Mouse (Mus musculus) neural tube, embryonic 12.5 days (tissue): ENCODE measurements around the gene Slc4a7. TPM values are rescaled to one million over a fixed set of nuclear protein-coding genes. Genes with fewer than 3 reads are reported as not detected.

Source experiments
- ATAC-seq: fragments of 200-750 bp; cut with Nextera tagmentation; 2 replicates; pipeline ENCODE4 v1.8.0; 2017; ENCODE audit warnings: low read depth, mild to moderate bottlenecking, moderate TSS enrichment, moderate library complexity; ENCODE audit not compliant: low FRiP score
- H3K27ac ChIP-seq: fragments of 300-500 bp; sonication (generic); 2 replicates; pipeline ENCODE4 v1.5.1; 2016
- H3K27me3 ChIP-seq: fragments of 300-500 bp; sonication (generic); replicated peaks from 2 replicates; pipeline ENCODE4 v1.6.1; 2016; ENCODE audit warnings: mild to moderate bottlenecking
- H3K36me3 ChIP-seq: fragments of 300-500 bp; sonication (generic); 2 replicates; pipeline ENCODE4 v1.6.1; 2016; ENCODE audit warnings: mild to moderate bottlenecking
- H3K4me1 ChIP-seq: fragments of 300-500 bp; sonication (generic); 2 replicates; pipeline ENCODE4 v1.6.1; 2016
- H3K4me2 ChIP-seq: fragments of 300-500 bp; sonication (generic); replicated peaks from 2 replicates; pipeline ENCODE4 v1.6.1; 2016; ENCODE audit warnings: mild to moderate bottlenecking
- H3K4me3 ChIP-seq: fragments of 300-500 bp; sonication (generic); 2 replicates; pipeline ENCODE4 v1.5.1; 2016
- H3K9ac ChIP-seq: fragments of 300-500 bp; sonication (generic); 2 replicates; pipeline ENCODE4 v1.6.1; 2016; ENCODE audit warnings: mild to moderate bottlenecking
- H3K9me3 ChIP-seq: fragments of 300-500 bp; sonication (generic); 2 replicates; pipeline ENCODE4 v1.6.1; 2016; ENCODE audit warnings: mild to moderate bottlenecking
- WGBS: fragments of 180-500 bp; shearing (Covaris S2); methylation state at CpG from one replicate; pipeline ENCODE4 v1.1.7; 2016; 5-methylcytosine and 5-hydroxymethylcytosine counted together
- polyA plus RNA-seq: library from polyadenylated mRNA; unstranded; fragments of >200 nt; fragmentation: Nextera tagmentation; extraction: Ambion mirVana; gene quantifications from 2 replicates; pipeline ENCODE4 v1.2.1, GENCODE M21; 2016

Gene Slc4a7
- polyA plus RNA-seq, 1 experiment from 2014 or later, result 36.3 TPM

- Histone ChIP-seq H3K4me3 (no peak overlapping the region), H3K36me3 (peaks cover 12% of the 10 kb centered on the region), H3K9me3 (no peaks in the 10 kb centered on the region), H3K4me1 (no peaks in the 10 kb centered on the region), H3K27me3 (no peaks in the 10 kb centered on the region), H3K9ac (no peak overlapping the region), H3K4me2 (no peak overlapping the region), H3K27ac (no peak overlapping the region)
- 19% methylated on average over 10 of the region's 10 CpGs for WGBS
- peak; percentile 64; the same call in 1 of the 2 replicates for ATAC-seq
Observed at GRCm38 (mm10) chr14:14803921-14804517, 101.9 kb downstream of the Slc4a7 start.

- peaks cover 12% of the 10 kb centered on the region for H3K36me3 ChIP-seq
- WGBS, result 69% methylated on average over 5 of the region's 5 CpGs
- ATAC-seq, result peak; percentile 38
- H3K9ac ChIP-seq, result no peak overlapping the region
- no peak overlapping the region for H3K4me2 ChIP-seq
- H3K9me3 ChIP-seq, result no peaks in the 10 kb centered on the region
- H3K27me3 ChIP-seq, result no peaks in the 10 kb centered on the region
- H3K4me3 ChIP-seq, result no peak overlapping the region
- no peaks in the 10 kb centered on the region for H3K4me1 ChIP-seq
- no peak overlapping the region for H3K27ac ChIP-seq
Observed at GRCm38 (mm10) chr14:14804518-14805212, 102.6 kb downstream of the Slc4a7 start.

GRCm38 (mm10) chr14:14832520-14833240, 130.6 kb downstream of the Slc4a7 start:
- Histone ChIP-seq H3K4me2 (no peak overlapping the region), H3K27me3 (no peaks in the 10 kb centered on the region), H3K9ac (no peak overlapping the region), H3K27ac (no peak overlapping the region), H3K4me3 (no peak overlapping the region), H3K36me3 (no peaks in the 10 kb centered on the region), H3K9me3 (no peaks in the 10 kb centered on the region), H3K4me1 (no peaks in the 10 kb centered on the region)
- 83% methylated on average over 12 of the region's 12 CpGs for WGBS
- no peak for ATAC-seq

GRCm38 (mm10) chr14:14833498-14833897, 131.4 kb downstream of the Slc4a7 start:
- 79% methylated on average over 1 of the region's 1 CpGs for WGBS
- H3K27ac ChIP-seq, result no peak overlapping the region
- no peak overlapping the region for H3K9ac ChIP-seq
- H3K4me1 ChIP-seq, result no peaks in the 10 kb centered on the region
- no peak overlapping the region for H3K4me3 ChIP-seq
- H3K4me2 ChIP-seq, result no peak overlapping the region
- ATAC-seq, result no peak
- H3K36me3 ChIP-seq, result no peaks in the 10 kb centered on the region
- H3K27me3 ChIP-seq, result no peaks in the 10 kb centered on the region
- no peaks in the 10 kb centered on the region for H3K9me3 ChIP-seq

- H3K27ac ChIP-seq, result no peak overlapping the region
- H3K9me3 ChIP-seq, result no peaks in the 10 kb centered on the region
- H3K4me3 ChIP-seq, result no peak overlapping the region
- no peaks in the 10 kb centered on the region for H3K27me3 ChIP-seq
- H3K4me2 ChIP-seq, result no peak overlapping the region
- H3K9ac ChIP-seq, result no peak overlapping the region
- 84% methylated on average over 2 of the region's 2 CpGs for WGBS
- H3K36me3 ChIP-seq, result no peaks in the 10 kb centered on the region
- ATAC-seq, result no peak
- no peaks in the 10 kb centered on the region for H3K4me1 ChIP-seq
Observed at GRCm38 (mm10) chr14:14834266-14834665, 132.2 kb downstream of the Slc4a7 start.

- Histone ChIP-seq H3K36me3 (no peaks in the 10 kb centered on the region), H3K27me3 (no peaks in the 10 kb centered on the region), H3K27ac (no peak overlapping the region), H3K4me3 (no peak overlapping the region), H3K4me1 (no peaks in the 10 kb centered on the region), H3K4me2 (no peak overlapping the region), H3K9ac (no peak overlapping the region), H3K9me3 (no peaks in the 10 kb centered on the region)
- no peak for ATAC-seq
- 79% methylated on average over 4 of the region's 4 CpGs for WGBS
Observed at GRCm38 (mm10) chr14:14837627-14838026, 135.5 kb downstream of the Slc4a7 start.

GRCm38 (mm10) chr14:14838109-14838508, 136.0 kb downstream of the Slc4a7 start:
- Histone ChIP-seq H3K4me1 (no peaks in the 10 kb centered on the region), H3K9me3 (no peaks in the 10 kb centered on the region)

GRCm38 (mm10) chr14:14842734-14843530, 140.9 kb downstream of the Slc4a7 start:
- H3K9me3 ChIP-seq, result no peaks in the 10 kb centered on the region
- H3K9ac ChIP-seq, result no peak overlapping the region
- no peak for ATAC-seq
- 82% methylated on average over 8 of the region's 8 CpGs for WGBS
- no peak overlapping the region for H3K27ac ChIP-seq
- H3K4me1 ChIP-seq, result no peaks in the 10 kb centered on the region
- no peaks in the 10 kb centered on the region for H3K27me3 ChIP-seq
- H3K36me3 ChIP-seq, result no peaks in the 10 kb centered on the region
- no peak overlapping the region for H3K4me3 ChIP-seq
- no peak overlapping the region for H3K4me2 ChIP-seq

More at GRCm38 (mm10) chr14:14838109-14838508, 136.0 kb downstream of the Slc4a7 start:
- Histone ChIP-seq H3K27ac (no peak overlapping the region), H3K4me3 (no peak overlapping the region), H3K9ac (no peak overlapping the region), H3K4me2 (no peak overlapping the region), H3K27me3 (no peaks in the 10 kb centered on the region), H3K36me3 (no peaks in the 10 kb centered on the region)
- WGBS, result 68% methylated on average over 1 of the region's 1 CpGs
- no peak for ATAC-seq

Other genes starting within 250 kb of the Slc4a7 start
- gene Nek10, start 101.1 kb downstream of the Slc4a7 start, polyA plus RNA-seq, result not detected in 2 replicates